12 mouse cellular contexts compared by ENCODE assay signal in genomic region chr10:40447921-40448320, GRCm38 (mm10).
A peak's percentile ranks its signal among the peaks of the same experiment; 100 is the strongest.
DNase-seq lines count a peak whose midpoint lies in the region; ATAC-seq lines count a peak whose summit lies in the region.
"Had no signal": no experiment of that assay in that cellular context is flagged by ENCODE, and none has a peak within 500 bp of the region (broad histone marks: within the 10 kb centered on the region; RNA-seq: fewer than 3 reads in every experiment).

No protein-coding gene starts in this region.

- H3K9me3 ChIP-seq in lung, embryonic 15.5 days = no peaks in the 10 kb centered on the region
- no peaks in the 10 kb centered on the region for H3K9me3 ChIP-seq in neural tube, embryonic 15.5 days (replicated peaks)
- H3K9me3 ChIP-seq: embryonic facial prominence, embryonic 13.5 days had no signal

- H3K27me3 ChIP-seq in lung, embryonic 15.5 days = no peaks in the 10 kb centered on the region
- H3K27me3 ChIP-seq in neural tube, embryonic 15.5 days (replicated peaks) = no peaks in the 10 kb centered on the region
- H3K27me3 ChIP-seq: embryonic facial prominence, embryonic 13.5 days had no signal

- peaks cover 32% of the 10 kb centered on the region for H3K4me1 ChIP-seq in lung, embryonic 15.5 days
- peaks cover 32% of the 10 kb centered on the region for H3K4me1 ChIP-seq in neural tube, embryonic 15.5 days

- peak overlapping the region; percentile 58 for H3K27ac ChIP-seq in lung, embryonic 15.5 days
- peak overlapping the region; percentile 41 for H3K27ac ChIP-seq in neural tube, embryonic 15.5 days (replicated peaks)
- H3K27ac ChIP-seq: embryonic facial prominence, embryonic 13.5 days had no signal

- ATAC-seq in lung, embryonic 15.5 days (ENCODE audit: borderline replicate concordance, extremely low read depth, low FRiP score, low TSS enrichment) = no peak
- peak; percentile 50 for ATAC-seq in granulocyte monocyte progenitor cell, adult 5-6 weeks (replicated peaks; ENCODE audit: poor library complexity, severe bottlenecking)
- ATAC-seq in neural tube, embryonic 15.5 days (ENCODE audit: low FRiP score) = no peak

- WGBS in lung, embryonic 15.5 days = 29% methylated on average over 5 of the region's 5 CpGs
- WGBS in neural tube, embryonic 15.5 days = 50% methylated on average over 5 of the region's 5 CpGs

- no peaks in the 10 kb centered on the region for H3K36me3 ChIP-seq in lung, embryonic 15.5 days
- H3K36me3 ChIP-seq in neural tube, embryonic 15.5 days = no peaks in the 10 kb centered on the region
- H3K36me3 ChIP-seq: embryonic facial prominence, embryonic 13.5 days had no signal

- peak; percentile 48 for DNase-seq in heart, adult 11 months
- no peak for DNase-seq in heart, adult 9 months (ENCODE audit: low spot score in 2 of 2)
- no peak for DNase-seq in lung, postnatal 36 days
- DNase-seq in embryo, embryonic 11 days = no peak
- DNase-seq in ovary, postnatal 14 days (ENCODE audit: low spot score) = no peak
- DNase-seq: heart, adult 18-20 months; kidney, postnatal 14 days; right cerebral cortex, postnatal 25 days had no signal

- H3K9ac ChIP-seq in lung, embryonic 15.5 days = no peak overlapping the region
- H3K9ac ChIP-seq in neural tube, embryonic 15.5 days (replicated peaks) = no peak overlapping the region
- H3K9ac ChIP-seq: embryonic facial prominence, embryonic 13.5 days had no signal

- no peak overlapping the region for H3K4me2 ChIP-seq in lung, embryonic 15.5 days
- H3K4me2 ChIP-seq in neural tube, embryonic 15.5 days = no peak overlapping the region
- H3K4me2 ChIP-seq: embryonic facial prominence, embryonic 13.5 days had no signal

- no peak overlapping the region for H3K4me3 ChIP-seq in lung, embryonic 15.5 days
- no peak overlapping the region for H3K4me3 ChIP-seq in neural tube, embryonic 15.5 days (replicated peaks)
- H3K4me3 ChIP-seq: embryonic facial prominence, embryonic 13.5 days had no signal
